Comparison of ENCODE assay signal across 8 mouse cellular contexts in genomic region chr5:139460384-139461067, GRCm38 (mm10). TPM values are rescaled to one million over a fixed set of nuclear protein-coding genes. Genes with fewer than 3 reads are reported as not detected.
DNase-seq lines count a peak whose midpoint lies in the region; ATAC-seq lines count a peak whose summit lies in the region.

Gene 3110082I17Rik, minus strand, starts transcription at chr5:139460527.

- no peaks in the 10 kb centered on the region for H3K36me3 ChIP-seq in heart, embryonic 14.5 days (ENCODE audit: control insufficient read depth, insufficient read depth, low read length)
- H3K36me3 ChIP-seq in liver, embryonic 13.5 days, result peaks cover 1% of the 10 kb centered on the region; the same call in 1 of the 2 replicates
- no peaks in the 10 kb centered on the region for H3K36me3 ChIP-seq in stomach, embryonic 16.5 days (ENCODE audit: control insufficient read depth, insufficient read depth, low read length)

- peaks cover 0 to 10% of the 10 kb centered on the region in 2 experiments; a peak in 2 of 4 replicates for H3K4me1 ChIP-seq in heart, embryonic 14.5 days (ENCODE audit: control insufficient read depth in 2 of 2, insufficient read depth in 2 of 2, low read length in 2 of 2)
- peaks cover 23% of the 10 kb centered on the region for H3K4me1 ChIP-seq in liver, embryonic 13.5 days (replicated peaks)
- H3K4me1 ChIP-seq in stomach, embryonic 16.5 days (ENCODE audit: control insufficient read depth, insufficient read depth, low read length), result peaks cover 8% of the 10 kb centered on the region; the same call in 1 of the 2 replicates

- H3K9ac ChIP-seq in heart, embryonic 14.5 days (ENCODE audit: low read length), result peak within 1 kb of the TSS; percentile 79
- H3K9ac ChIP-seq in liver, embryonic 13.5 days, result peak within 1 kb of the TSS; percentile 69
- peak within 1 kb of the TSS; percentile 70 for H3K9ac ChIP-seq in stomach, embryonic 16.5 days (ENCODE audit: low read length)

- 5% methylated on average over 38 of the region's 42 CpGs for WGBS in heart, embryonic 14.5 days
- 5% methylated on average over 42 of the region's 42 CpGs for WGBS in liver, embryonic 13.5 days (ENCODE audit: insufficient replicate concordance)
- 4% methylated on average over 42 of the region's 42 CpGs for WGBS in stomach, embryonic 16.5 days

- H3K4me2 ChIP-seq in heart, embryonic 14.5 days (ENCODE audit: low read length), result peak within 1 kb of the TSS; percentile 86
- H3K4me2 ChIP-seq in liver, embryonic 13.5 days, result peak within 1 kb of the TSS; percentile 83
- peak within 1 kb of the TSS; percentile 96 for H3K4me2 ChIP-seq in stomach, embryonic 16.5 days (ENCODE audit: low read depth, low read length)

- no peaks in the 10 kb centered on the region for H3K9me3 ChIP-seq in heart, embryonic 14.5 days (ENCODE audit: control insufficient read depth, low read length)
- no peaks in the 10 kb centered on the region for H3K9me3 ChIP-seq in liver, embryonic 13.5 days (replicated peaks)
- no peaks in the 10 kb centered on the region for H3K9me3 ChIP-seq in stomach, embryonic 16.5 days (replicated peaks; ENCODE audit: control insufficient read depth, low read length)

- no peak within 1 kb of the TSS for H3K27ac ChIP-seq in heart, embryonic 14.5 days (replicated peaks in 1 of 2; ENCODE audit: control insufficient read depth in 1 of 2, insufficient read depth in 1 of 2, low read depth in 2 of 2, low read length in 2 of 2)
- H3K27ac ChIP-seq in liver, embryonic 13.5 days, result no peak within 1 kb of the TSS
- no peak within 1 kb of the TSS for H3K27ac ChIP-seq in stomach, embryonic 16.5 days (ENCODE audit: low read length)

- peak; percentile 85 for DNase-seq in c-Kit-negative CD71-positive TER-119-positive erythroid progenitor cells, embryonic 14.5 days (ENCODE audit: low read depth, low spot score)
- peak; percentile 84 for DNase-seq in fibroblast of lung, adult 2 months (ENCODE audit: low read depth)
- peak; percentile 99 for DNase-seq in kidney, postnatal 14 days
- peak; percentile 94 for DNase-seq in liver, embryonic 13.5 days
- peak; percentile 96 for DNase-seq in neural tube, embryonic 10.5 days (ENCODE audit: extremely low spot score, low spot score)

- peak; percentile 100 for ATAC-seq in CD4-positive, CD25-positive, alpha-beta regulatory T cell, adult 4 months
- ATAC-seq in heart, embryonic 14.5 days (ENCODE audit: insufficient number of reproducible peaks, insufficient read depth, low FRiP score, low read depth), result peak; percentile 91
- ATAC-seq in liver, embryonic 13.5 days (ENCODE audit: low read depth), result peak; percentile 98
- ATAC-seq in stomach, embryonic 16.5 days (ENCODE audit: insufficient read depth, low FRiP score), result peak; percentile 98

- H3K4me3 ChIP-seq in heart, embryonic 14.5 days (ENCODE audit: control insufficient read depth in 1 of 2, insufficient read depth in 1 of 2, low read depth in 1 of 2, low read length in 2 of 2), result peak within 1 kb of the TSS; percentile 55 to 67
- peak within 1 kb of the TSS; percentile 69 for H3K4me3 ChIP-seq in liver, embryonic 13.5 days (replicated peaks)
- peak within 1 kb of the TSS; percentile 60 for H3K4me3 ChIP-seq in stomach, embryonic 16.5 days (replicated peaks; ENCODE audit: low read length)

- no peaks in the 10 kb centered on the region for H3K27me3 ChIP-seq in heart, embryonic 14.5 days (ENCODE audit: control insufficient read depth, insufficient read depth, low read length)
- no peaks in the 10 kb centered on the region for H3K27me3 ChIP-seq in liver, embryonic 13.5 days
- H3K27me3 ChIP-seq in stomach, embryonic 16.5 days (ENCODE audit: control insufficient read depth, insufficient read depth, low read length), result no peaks in the 10 kb centered on the region

RNA-seq across cellular contexts. Expression of gene 3110082I17Rik, which starts in this region (rescaled TPM):
- 1 to 10 TPM; 2.5 to 6.8 TPM for polyA plus RNA-seq in CD4-positive, CD25-positive, alpha-beta regulatory T cell, adult 4 months (2017; shearing (Covaris generic))
- 15.4 and 17.0 TPM in 2 replicates for polyA plus RNA-seq in heart, embryonic 14.5 days (2014; fragmentation: Nextera tagmentation; extraction: Ambion mirVana)
- 26.2 and 26.4 TPM in 2 replicates for polyA plus RNA-seq in liver, embryonic 13.5 days (2015; fragmentation: Nextera tagmentation; extraction: Ambion mirVana)
- 35.2 and 35.7 TPM in 2 replicates for polyA plus RNA-seq in stomach, embryonic 16.5 days (2015; fragmentation: Nextera tagmentation; extraction: Ambion mirVana)
